Mouse (Mus musculus) midbrain, embryonic 14.5 days (tissue): ENCODE data around the gene Gm11937. TPM values are rescaled to one million over a fixed set of nuclear protein-coding genes. Genes with fewer than 3 reads are reported as not detected.
"Not testable (repeated sequence)": the region's sequence is repeated elsewhere in the genome, so short reads cannot be mapped to it uniquely, and the experiment has no call there.

ENCODE experiments used
- ATAC-seq: fragments of 200-750 bp; cut with Nextera tagmentation; 2 replicates; pipeline ENCODE4 v1.8.0; 2017; ENCODE audit warnings: moderate number of reproducible peaks, moderate library complexity; ENCODE audit not compliant: low FRiP score, low TSS enrichment
- DNase-seq: peaks from one replicate; pipeline ENCODE4 v3.0.0-alpha.2; 2015
- H3K27ac ChIP-seq: fragments of 300-500 bp; sonication (generic); replicated peaks from 2 replicates; pipeline ENCODE4 v1.5.1; 2014; ENCODE audit warnings: mild to moderate bottlenecking, low read depth, low read length, moderate library complexity
- H3K27me3 ChIP-seq: fragments of 300-500 bp; sonication (generic); 2 replicates; pipeline ENCODE4 v1.6.1; 2014; ENCODE audit warnings: low read length, control low read depth, mixed read lengths; ENCODE audit not compliant: control insufficient read depth, insufficient read depth
- H3K36me3 ChIP-seq: fragments of 300-500 bp; sonication (generic); 2 replicates; pipeline ENCODE4 v1.6.1; 2014; ENCODE audit warnings: low read length, control low read depth; ENCODE audit not compliant: control insufficient read depth, insufficient read depth
- H3K4me1 ChIP-seq: fragments of 300-500 bp; sonication (generic); 2 replicates; pipeline ENCODE4 v1.6.1; 2014; ENCODE audit warnings: mild to moderate bottlenecking, antibody characterized with exemption, low read length, control low read depth; ENCODE audit not compliant: control insufficient read depth, insufficient read depth
- H3K4me2 ChIP-seq: fragments of 300-500 bp; sonication (generic); 2 replicates; pipeline ENCODE4 v1.6.1; 2014; ENCODE audit warnings: mild to moderate bottlenecking, low read length, moderate library complexity
- H3K4me3 ChIP-seq: fragments of 300-500 bp; sonication (generic); replicated peaks from 2 replicates; pipeline ENCODE4 v1.5.1; 2014; ENCODE audit warnings: low read depth, low read length
- H3K9ac ChIP-seq: fragments of 300-500 bp; sonication (generic); replicated peaks from 2 replicates; pipeline ENCODE4 v1.6.1; 2014; ENCODE audit warnings: mild to moderate bottlenecking, low read length, moderate library complexity
- H3K9me3 ChIP-seq: fragments of 300-500 bp; sonication (generic); 2 replicates; pipeline ENCODE4 v1.6.1; 2016; ENCODE audit warnings: low read length, control low read depth, mixed read lengths; ENCODE audit not compliant: control insufficient read depth
- WGBS: fragments of 180-500 bp; shearing (Covaris S2); extraction: QIAGEN DNeasy Blood & Tissue Kit; methylation state at CpG from one replicate; pipeline ENCODE4 v1.1.7; 2014; 5-methylcytosine and 5-hydroxymethylcytosine counted together
- polyA plus RNA-seq: library from polyadenylated mRNA; unstranded; fragments of >200 nt; fragmentation: Nextera tagmentation; extraction: Ambion mirVana; gene quantifications from 2 replicates; pipeline ENCODE4 v1.2.1, GENCODE M21; 2014

Gm11937 gene
- polyA plus RNA-seq, 1 experiment from 2014 or later, result not detected

GRCm38 (mm10) chr11:99637086-99637485, 27.1 kb upstream of the Gm11937 start:
- no peaks in the 10 kb centered on the region for H3K4me1 ChIP-seq
- DNase-seq (no peak), ATAC-seq (no peak)

GRCm38 (mm10) chr11:99634653-99635134, 24.7 kb upstream of the Gm11937 start, which contains the start of gene Krtap4-2:
Gene Krtap4-2 (minus strand): TSS chr11:99635084.
- no peak within 1 kb of the TSS for H3K27ac ChIP-seq
- WGBS, result 33% methylated on average over 8 of the region's 8 CpGs
- no peak within 1 kb of the TSS for H3K4me2 ChIP-seq
- H3K36me3 ChIP-seq, result no peaks in the 10 kb centered on the region
- no peak for ATAC-seq
- no peak within 1 kb of the TSS for H3K4me3 ChIP-seq
- no peaks in the 10 kb centered on the region for H3K4me1 ChIP-seq
- no peaks in the 10 kb centered on the region for H3K9me3 ChIP-seq
- H3K27me3 ChIP-seq, result no peaks in the 10 kb centered on the region
- no peak for DNase-seq
- H3K9ac ChIP-seq, result no peak within 1 kb of the TSS

More at GRCm38 (mm10) chr11:99637086-99637485, 27.1 kb upstream of the Gm11937 start:
- H3K9ac ChIP-seq, result no peak overlapping the region
- no peaks in the 10 kb centered on the region for H3K9me3 ChIP-seq
- no peak overlapping the region for H3K27ac ChIP-seq
- 67% methylated on average over 1 of the region's 1 CpGs for WGBS
- H3K36me3 ChIP-seq, result no peaks in the 10 kb centered on the region
- H3K27me3 ChIP-seq, result no peaks in the 10 kb centered on the region
- H3K4me3 ChIP-seq, result no peak overlapping the region
- H3K4me2 ChIP-seq, result no peak overlapping the region

- DNase-seq (no peak), ATAC-seq (no peak)
- H3K4me3 ChIP-seq, result no peak overlapping the region
- H3K36me3 ChIP-seq, result no peaks in the 10 kb centered on the region
- no peaks in the 10 kb centered on the region for H3K9me3 ChIP-seq
- H3K4me2 ChIP-seq, result no peak overlapping the region
- 86% methylated on average over 2 of the region's 2 CpGs for WGBS
- H3K27me3 ChIP-seq, result no peaks in the 10 kb centered on the region
- H3K27ac ChIP-seq, result no peak overlapping the region
- H3K4me1 ChIP-seq, result no peaks in the 10 kb centered on the region
- no peak overlapping the region for H3K9ac ChIP-seq
Measured at GRCm38 (mm10) chr11:99633293-99633692, 23.3 kb upstream of the Gm11937 start.

- no peaks in the 10 kb centered on the region for H3K9me3 ChIP-seq
- WGBS, result 84% methylated on average over 3 of the region's 3 CpGs
- H3K36me3 ChIP-seq, result no peaks in the 10 kb centered on the region
- H3K4me1 ChIP-seq, result no peaks in the 10 kb centered on the region
- no peak overlapping the region for H3K9ac ChIP-seq
- DNase-seq, result no peak
- H3K27ac ChIP-seq, result no peak overlapping the region
- no peak for ATAC-seq
- no peaks in the 10 kb centered on the region for H3K27me3 ChIP-seq
- H3K4me3 ChIP-seq, result no peak overlapping the region
- no peak overlapping the region for H3K4me2 ChIP-seq
Measured at GRCm38 (mm10) chr11:99630890-99631289, 20.9 kb upstream of the Gm11937 start.

GRCm38 (mm10) chr11:99628138-99628537, 18.1 kb upstream of the Gm11937 start, which contains the start of gene Krtap4-1:
Gene Krtap4-1 (minus strand): TSS chr11:99628238.
- H3K9ac ChIP-seq, result no peak within 1 kb of the TSS
- H3K27me3 ChIP-seq, result no peaks in the 10 kb centered on the region
- H3K36me3 ChIP-seq, result no peaks in the 10 kb centered on the region
- H3K4me3 ChIP-seq, result no peak within 1 kb of the TSS
- no peak for DNase-seq
- no peak for ATAC-seq
- H3K4me2 ChIP-seq, result no peak within 1 kb of the TSS
- no peaks in the 10 kb centered on the region for H3K9me3 ChIP-seq
- WGBS, result 85% methylated on average over 4 of the region's 4 CpGs
- no peaks in the 10 kb centered on the region for H3K4me1 ChIP-seq
- no peak within 1 kb of the TSS for H3K27ac ChIP-seq

GRCm38 (mm10) chr11:99620335-99620734, 10.3 kb upstream of the Gm11937 start, which contains the start of gene Gm11562:
Gene Gm11562 (minus strand): TSS chr11:99620435.
- Histone ChIP-seq H3K4me1 (no peaks in the 10 kb centered on the region), H3K27me3 (no peaks in the 10 kb centered on the region), H3K9me3 (no peaks in the 10 kb centered on the region), H3K4me3 (no peak within 1 kb of the TSS), H3K27ac (no peak within 1 kb of the TSS), H3K4me2 (no peak within 1 kb of the TSS), H3K9ac (no peak within 1 kb of the TSS), H3K36me3 (no peaks in the 10 kb centered on the region)
- no peak for DNase-seq
- ATAC-seq, result no peak
- WGBS, result 90% methylated on average over 2 of the region's 2 CpGs

GRCm38 (mm10) chr11:99614796-99615363, 4.9 kb upstream of the Gm11937 start, which contains the start of gene Krtap2-4:
Gene Krtap2-4 (minus strand): TSS chr11:99614846.
- ATAC-seq (no peak), DNase-seq (no peak)
- Histone ChIP-seq H3K9me3 (no peaks in the 10 kb centered on the region), H3K4me2 (no peak within 1 kb of the TSS), H3K27me3 (no peaks in the 10 kb centered on the region), H3K4me1 (no peaks in the 10 kb centered on the region), H3K27ac (no peak within 1 kb of the TSS), H3K36me3 (no peaks in the 10 kb centered on the region), H3K4me3 (no peak within 1 kb of the TSS), H3K9ac (no peak within 1 kb of the TSS)
- 64% methylated on average over 3 of the region's 3 CpGs for WGBS

GRCm38 (mm10) chr11:99609126-99609525, 863 bp downstream of the Gm11937 start:
- 62% methylated on average over 1 of the region's 1 CpGs for WGBS
- no peak for DNase-seq

GRCm38 (mm10) chr11:99603208-99603607, 6.8 kb downstream of the Gm11937 start, which contains the start of gene Gm11938:
Gene Gm11938 (minus strand): TSS chr11:99603308.
- not testable (repeated sequence) for H3K27ac ChIP-seq, H3K4me1 ChIP-seq, H3K4me3 ChIP-seq, H3K36me3 ChIP-seq, H3K27me3 ChIP-seq, ATAC-seq, DNase-seq, H3K4me2 ChIP-seq, H3K9me3 ChIP-seq, H3K9ac ChIP-seq
- WGBS, result 69% methylated on average over 1 of the region's 1 CpGs

More at GRCm38 (mm10) chr11:99609126-99609525, 863 bp downstream of the Gm11937 start:
- Histone ChIP-seq H3K27me3 (no peaks in the 10 kb centered on the region), H3K9ac (no peak overlapping the region), H3K9me3 (no peaks in the 10 kb centered on the region), H3K4me2 (no peak overlapping the region), H3K27ac (no peak overlapping the region), H3K4me1 (no peaks in the 10 kb centered on the region), H3K4me3 (no peak overlapping the region), H3K36me3 (no peaks in the 10 kb centered on the region)
- no peak for ATAC-seq
